Mouse (Mus musculus): ENCODE measurements around the gene Mrpl54. TPM values are rescaled to one million over a fixed set of nuclear protein-coding genes. Genes with fewer than 3 reads are reported as not detected.

Gene Mrpl54
- polyA plus RNA-seq, 1 experiment from 2014 or later, result 110 TPM

DNA sequence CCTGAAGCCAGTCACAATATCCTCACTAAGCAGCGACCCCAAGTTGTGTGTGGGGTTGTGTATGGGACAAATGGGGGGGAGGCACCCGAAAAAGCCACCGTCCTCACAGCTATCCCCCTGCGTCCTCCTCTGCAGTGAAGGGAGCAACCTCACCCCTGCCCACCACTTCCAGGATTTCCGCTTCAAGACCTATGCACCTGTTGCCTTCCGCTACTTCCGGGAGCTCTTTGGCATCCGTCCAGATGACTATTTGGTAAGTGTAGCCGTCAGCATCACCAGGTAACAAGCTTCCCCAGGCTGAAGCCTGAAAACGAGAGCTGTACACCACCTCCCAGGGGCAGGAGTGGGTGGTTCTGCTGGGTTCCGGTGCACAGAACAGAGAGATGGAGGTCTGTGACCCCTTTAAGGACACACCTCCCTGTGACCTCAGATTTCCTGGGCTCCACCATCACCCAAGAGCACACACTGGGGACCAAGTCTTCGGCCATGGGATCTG lies 39.5 kb upstream of the Mrpl54 start:
- ATAC-seq (no peak), DNase-seq (no peak)
- H3K27ac ChIP-seq (ENCODE audit: low read depth), result no peak overlapping the region
- no peak overlapping the region for H3K9ac ChIP-seq (replicated peaks)
- H3K36me3 ChIP-seq (replicated peaks; ENCODE audit: insufficient read depth, low read length), result peaks cover 45% of the 10 kb centered on the region
- H3K4me1 ChIP-seq (ENCODE audit: insufficient read depth), result peaks cover 36% of the 10 kb centered on the region
- 83% methylated on average over 12 of the region's 12 CpGs for WGBS (ENCODE audit: insufficient replicate concordance)
- no peak overlapping the region for H3K4me3 ChIP-seq (ENCODE audit: low read depth, low read length)
- no peak for TF ChIP-seq CTCF (IDR thresholded peaks at IDR 0.05; ENCODE audit: low read depth)
- TF ChIP-seq EP300 (IDR thresholded peaks at IDR 0.05; ENCODE audit: low read depth), result no peak
- no peaks in the 10 kb centered on the region for H3K9me3 ChIP-seq (ENCODE audit: low read length)
- H3K4me2 ChIP-seq (ENCODE audit: low read depth, low read length), result no peak overlapping the region
- H3K27me3 ChIP-seq (ENCODE audit: insufficient read depth, low read length), result no peaks in the 10 kb centered on the region

DNA sequence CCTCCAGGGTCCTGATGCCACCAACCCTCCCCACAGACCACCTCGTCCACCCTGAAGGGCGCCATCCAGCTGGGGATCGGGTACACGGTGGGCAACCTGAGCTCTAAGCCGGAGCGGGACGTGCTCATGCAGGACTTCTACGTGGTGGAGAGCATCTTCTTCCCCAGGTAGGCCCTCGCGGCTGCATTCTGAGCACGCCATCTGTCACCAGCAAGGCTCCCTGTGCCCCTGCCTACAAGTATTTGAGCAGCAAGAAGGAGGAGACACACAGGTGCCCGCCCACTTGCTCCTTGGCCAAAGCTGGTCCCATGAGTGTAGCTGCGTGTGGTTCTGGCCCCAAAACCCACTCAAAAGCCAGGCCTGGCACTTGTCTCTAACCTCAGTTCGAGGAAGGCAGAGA lies 38.9 kb upstream of the Mrpl54 start:
- no peak for DNase-seq

DNA sequence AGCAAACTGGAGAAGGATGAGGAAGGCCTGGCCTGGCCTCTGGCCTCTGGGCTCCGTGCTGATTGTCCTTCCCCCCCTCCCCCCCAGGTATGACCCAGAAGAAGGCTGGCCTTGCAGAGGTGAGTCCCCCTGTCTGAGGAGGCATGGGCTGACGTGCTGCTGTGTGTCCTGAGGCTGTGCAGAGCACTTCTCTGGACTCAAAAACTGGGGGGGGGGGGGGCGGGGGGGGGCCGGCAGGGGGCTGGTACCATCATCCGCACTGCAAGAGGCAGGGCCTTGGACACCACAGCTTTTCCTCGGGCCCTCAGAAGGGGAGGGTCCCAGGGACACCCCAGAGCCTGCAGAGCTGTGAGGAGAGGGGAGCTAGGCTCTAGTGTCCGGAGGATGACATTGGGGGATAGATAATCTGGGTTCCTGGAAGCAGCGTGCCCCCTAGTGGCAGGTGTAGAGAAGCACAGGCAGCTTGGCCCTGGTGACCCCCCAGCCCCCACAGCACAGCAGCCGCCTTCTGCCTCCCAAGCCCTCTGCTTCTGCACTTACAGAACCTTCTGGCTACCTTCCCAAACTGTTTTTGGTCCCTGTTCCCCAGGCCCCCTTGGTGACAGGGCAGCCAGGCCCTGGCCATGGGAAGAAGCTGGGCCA lies 38.0 kb upstream of the Mrpl54 start:
- Histone ChIP-seq H3K4me2 (ENCODE audit: low read depth, low read length) (no peak overlapping the region), H3K9me3 (ENCODE audit: low read length) (no peaks in the 10 kb centered on the region), H3K4me3 (ENCODE audit: low read depth, low read length) (no peak overlapping the region), H3K27ac (ENCODE audit: low read depth) (no peak overlapping the region), H3K36me3 (replicated peaks; ENCODE audit: insufficient read depth, low read length) (peaks cover 34% of the 10 kb centered on the region), H3K9ac (replicated peaks) (no peak overlapping the region), H3K27me3 (ENCODE audit: insufficient read depth, low read length) (no peaks in the 10 kb centered on the region), H3K4me1 (ENCODE audit: insufficient read depth) (peaks cover 51% of the 10 kb centered on the region)
- TF ChIP-seq EP300 (IDR thresholded peaks at IDR 0.05; ENCODE audit: low read depth), result no peak
- peak; percentile 97 for TF ChIP-seq CTCF (IDR thresholded peaks at IDR 0.05; ENCODE audit: low read depth)
- DNase-seq (peak; percentile 82), ATAC-seq (peak; percentile 47)
- 26% methylated on average over 7 of the region's 9 CpGs for WGBS (ENCODE audit: insufficient replicate concordance)

More for the DNA sequence above, 38.9 kb upstream of the Mrpl54 start:
- Histone ChIP-seq H3K36me3 (replicated peaks; ENCODE audit: insufficient read depth, low read length) (peaks cover 39% of the 10 kb centered on the region), H3K4me2 (ENCODE audit: low read depth, low read length) (no peak overlapping the region), H3K27ac (ENCODE audit: low read depth) (no peak overlapping the region), H3K4me3 (ENCODE audit: low read depth, low read length) (no peak overlapping the region), H3K9me3 (ENCODE audit: low read length) (no peaks in the 10 kb centered on the region), H3K4me1 (ENCODE audit: insufficient read depth) (peaks cover 42% of the 10 kb centered on the region), H3K27me3 (ENCODE audit: insufficient read depth, low read length) (no peaks in the 10 kb centered on the region), H3K9ac (replicated peaks) (no peak overlapping the region)
- no peak for TF ChIP-seq EP300 (IDR thresholded peaks at IDR 0.05; ENCODE audit: low read depth)
- no peak for TF ChIP-seq CTCF (IDR thresholded peaks at IDR 0.05; ENCODE audit: low read depth)
- ATAC-seq, result no peak
- 92% methylated on average over 14 of the region's 14 CpGs for WGBS (ENCODE audit: insufficient replicate concordance)

DNA sequence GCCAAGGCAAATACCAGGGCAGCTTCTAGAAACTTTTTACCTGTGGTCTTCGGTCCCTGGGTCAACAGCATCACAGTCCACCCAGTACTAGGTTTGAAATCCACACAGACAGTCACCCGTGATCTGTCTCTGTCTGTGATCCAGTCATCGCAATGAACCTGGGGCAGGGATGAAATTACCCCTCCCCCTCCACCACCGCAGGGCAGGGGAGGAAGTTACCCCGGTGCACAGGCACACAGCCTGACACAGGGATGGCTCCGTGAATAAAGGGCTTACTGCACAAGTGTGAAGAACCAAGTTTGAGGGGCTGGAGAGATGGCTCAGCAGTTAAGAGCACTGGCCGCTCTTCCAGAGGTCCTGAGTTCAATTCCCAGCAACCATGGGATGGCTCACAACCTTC lies 37.0 kb upstream of the Mrpl54 start:
- Histone ChIP-seq H3K27ac (ENCODE audit: low read depth) (no peak overlapping the region; the same call in 1 of the 2 replicates), H3K27me3 (ENCODE audit: insufficient read depth, low read length) (no peaks in the 10 kb centered on the region), H3K9me3 (ENCODE audit: low read length) (no peaks in the 10 kb centered on the region), H3K4me1 (ENCODE audit: insufficient read depth) (peaks cover 60% of the 10 kb centered on the region), H3K4me3 (ENCODE audit: low read depth, low read length) (no peak overlapping the region), H3K9ac (replicated peaks) (no peak overlapping the region), H3K36me3 (replicated peaks; ENCODE audit: insufficient read depth, low read length) (peaks cover 25% of the 10 kb centered on the region), H3K4me2 (ENCODE audit: low read depth, low read length) (no peak overlapping the region)
- ATAC-seq (no peak), DNase-seq (no peak)
- 30% methylated on average over 7 of the region's 7 CpGs for WGBS (ENCODE audit: insufficient replicate concordance)
- no peak for TF ChIP-seq CTCF (IDR thresholded peaks at IDR 0.05; ENCODE audit: low read depth)
- no peak for TF ChIP-seq EP300 (IDR thresholded peaks at IDR 0.05; ENCODE audit: low read depth)

DNA sequence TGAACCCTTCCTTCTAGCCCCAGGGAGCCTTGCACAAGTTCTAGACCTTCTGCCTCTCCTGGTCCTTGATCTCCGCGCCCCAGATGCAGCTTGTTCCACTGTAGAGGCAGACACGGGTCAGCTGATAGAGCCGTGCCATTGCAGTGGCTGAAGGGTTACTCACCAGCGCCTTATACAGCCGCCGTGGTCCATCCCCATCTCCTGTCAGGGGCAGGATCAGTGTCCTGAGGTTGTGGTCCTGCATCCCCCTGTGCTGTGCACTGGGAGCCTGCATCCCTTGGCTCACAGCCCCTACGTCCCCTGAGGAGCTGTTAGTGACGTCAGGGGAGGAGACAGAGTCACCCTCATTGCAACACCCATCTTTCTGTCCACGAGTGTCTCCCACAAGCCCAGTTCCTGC lies 36.5 kb upstream of the Mrpl54 start:
- no peak for TF ChIP-seq EP300 (IDR thresholded peaks at IDR 0.05; ENCODE audit: low read depth)
- no peak for TF ChIP-seq CTCF (IDR thresholded peaks at IDR 0.05; ENCODE audit: low read depth)
- Histone ChIP-seq H3K36me3 (replicated peaks; ENCODE audit: insufficient read depth, low read length) (peaks cover 22% of the 10 kb centered on the region), H3K4me3 (ENCODE audit: low read depth, low read length) (0 out of 2 replicates have a peak overlapping the region, but pooled peaks have one; percentile 4), H3K9ac (replicated peaks) (peak overlapping the region; percentile 16), H3K9me3 (ENCODE audit: low read length) (no peaks in the 10 kb centered on the region), H3K27ac (ENCODE audit: low read depth) (peak overlapping the region; percentile 41), H3K27me3 (ENCODE audit: insufficient read depth, low read length) (no peaks in the 10 kb centered on the region), H3K4me1 (ENCODE audit: insufficient read depth) (peaks cover 64% of the 10 kb centered on the region), H3K4me2 (ENCODE audit: low read depth, low read length) (peak overlapping the region; percentile 18)
- WGBS (ENCODE audit: insufficient replicate concordance), result 29% methylated on average over 10 of the region's 10 CpGs
- DNase-seq (no peak), ATAC-seq (no peak)

DNA sequence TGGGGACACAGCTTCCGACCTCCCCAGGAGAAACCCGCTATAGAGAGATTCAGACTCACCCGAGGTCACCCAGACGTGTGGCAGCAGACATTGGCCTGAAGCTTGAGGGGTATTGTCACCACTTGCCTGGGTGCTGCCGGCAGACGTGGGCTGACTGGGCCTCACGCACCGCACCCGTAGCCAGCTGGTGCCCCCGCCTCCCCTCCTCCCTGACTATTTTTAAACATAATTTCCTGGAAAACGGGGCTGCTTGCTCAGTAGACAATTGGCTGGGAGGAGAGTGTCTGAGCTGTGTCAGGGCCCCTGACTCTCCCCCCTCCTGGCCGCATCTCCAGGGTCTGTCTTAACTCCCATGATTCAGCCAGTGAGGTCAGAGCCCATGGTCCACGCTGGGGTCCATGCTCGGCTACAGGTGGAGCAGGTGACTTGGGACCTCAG lies 36.1 kb upstream of the Mrpl54 start:
- Histone ChIP-seq H3K4me2 (ENCODE audit: low read depth, low read length) (peak overlapping the region; percentile 18), H3K9ac (replicated peaks) (peak overlapping the region; percentile 16), H3K27ac (ENCODE audit: low read depth) (peak overlapping the region; percentile 41), H3K4me1 (ENCODE audit: insufficient read depth) (peaks cover 68% of the 10 kb centered on the region), H3K36me3 (replicated peaks; ENCODE audit: insufficient read depth, low read length) (peaks cover 18% of the 10 kb centered on the region), H3K4me3 (ENCODE audit: low read depth, low read length) (0 out of 2 replicates have a peak overlapping the region, but pooled peaks have one; percentile 4), H3K27me3 (ENCODE audit: insufficient read depth, low read length) (no peaks in the 10 kb centered on the region), H3K9me3 (ENCODE audit: low read length) (no peaks in the 10 kb centered on the region)
- no peak for TF ChIP-seq EP300 (IDR thresholded peaks at IDR 0.05; ENCODE audit: low read depth)
- ATAC-seq, result no peak
- 21% methylated on average over 14 of the region's 14 CpGs for WGBS (ENCODE audit: insufficient replicate concordance)
- no peak for DNase-seq
